Mouse (Mus musculus) gastrocnemius, adult 2 months (tissue): ENCODE measurements at regions not wholly inside any gene's neighbourhood (a gene's known extent, or its start where the extent isn't known, plus 50 kb on each side); places are given as distances from the start of the nearest gene placed in this dataset.

Source experiments
- DNase-seq: peaks from one replicate; pipeline ENCODE4 v3.0.0; 2022
- H3K27ac ChIP-seq: fragments of 200-600 bp; 2 replicates; pipeline ENCODE4 v1.8.1; 2022; ENCODE audit warnings: mild to moderate bottlenecking
- H3K4me3 ChIP-seq: fragments of 200-600 bp; 2 replicates; pipeline ENCODE4 v1.8.1; 2022; ENCODE audit warnings: mild to moderate bottlenecking, moderate library complexity
- CTCF ChIP-seq: fragments of 200-600 bp; IDR thresholded peaks from 2 replicates; pipeline ENCODE4 v1.8.1; 2022; ENCODE audit warnings: antibody characterized with exemption, mild to moderate bottlenecking, moderate library complexity
- intact Hi-C: fragments of 180-260 bp; cut with DNase I; formaldehyde crosslinking; loops from one replicate; pipeline ENCODE4 v1.15.1; 2025

DNA sequence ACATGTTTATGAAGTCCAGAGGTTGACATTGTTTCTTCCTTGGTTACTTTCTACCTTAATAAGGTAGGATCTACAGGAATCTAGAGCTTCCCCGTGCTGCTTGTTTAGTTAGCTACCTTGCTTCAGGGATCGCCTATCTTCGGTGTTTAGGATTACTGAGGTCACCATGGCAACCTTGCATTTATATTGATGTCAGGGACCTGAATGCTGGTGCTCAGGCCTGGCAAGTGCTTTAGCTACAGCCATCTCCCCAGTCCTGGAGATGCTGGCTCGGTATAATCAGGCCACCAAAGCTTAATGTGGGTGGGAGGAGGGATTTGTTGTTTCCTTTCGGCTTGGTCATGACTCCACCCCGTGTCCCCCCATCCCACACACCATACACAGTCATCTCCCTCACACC, 50.0 kb upstream of the Zc3h12a start:
- no peak for DNase-seq
- H3K4me3 ChIP-seq: no peak overlapping the region
- no peak overlapping the region for H3K27ac ChIP-seq
- TF ChIP-seq CTCF: no peak
- intact Hi-C loops: no loop called here
